Mouse (Mus musculus): ENCODE data around the gene Mrc2. TPM values are rescaled to one million over a fixed set of nuclear protein-coding genes. Genes with fewer than 3 reads are reported as not detected.

Mrc2 gene
- total and polyA plus RNA-seq, 3 experiments = not detected

- TF ChIP-seq SMC3 (IDR thresholded peaks at IDR 0.05; ENCODE audit: low read depth, low read length) (peak; percentile 78), NRF1 (IDR thresholded peaks at IDR 0.05; ENCODE audit: insufficient read depth, low read depth, low read length, poor library complexity, severe bottlenecking) (no peak), UBTF (IDR thresholded peaks at IDR 0.05; ENCODE audit: borderline replicate concordance, insufficient read depth, low read depth, low read length) (no peak), EP300 (IDR thresholded peaks at IDR 0.05; ENCODE audit: low read depth in 1 of 2, low read length in 2 of 2) (no peak), TCF12 (IDR thresholded peaks at IDR 0.05; ENCODE audit: low read depth, low read length) (no peak)
Measured at GRCm38 (mm10) chr11:105345284-105345683, 52.8 kb downstream of the Mrc2 start (continued).

GRCm38 (mm10) chr11:105347162-105348161 is 55.0 kb downstream of the Mrc2 start:
- H3K9me3 ChIP-seq (replicated peaks; ENCODE audit: insufficient read depth, low read length) = no peaks in the 10 kb centered on the region
- H3K27me3 ChIP-seq (ENCODE audit: control insufficient read depth in 1 of 2, insufficient read depth in 2 of 2, low read length in 2 of 2) = peaks cover 2 to 4% of the 10 kb centered on the region in 2 experiments; a peak in 3 of 4 replicates
- no peak overlapping the region for H3K9ac ChIP-seq (ENCODE audit: control insufficient read depth, low read depth, low read length, poor library complexity, severe bottlenecking)
- no peak for TF ChIP-seq ZKSCAN1 (IDR thresholded peaks at IDR 0.05; ENCODE audit: low read depth, low read length)
- TF ChIP-seq RAD21 (IDR thresholded peaks at IDR 0.05; ENCODE audit: low read depth, low read length) = peak; percentile 97
- 0 out of 2 replicates have a peak, but pooled peaks have one; percentile 23 for TF ChIP-seq GATA1 (IDR thresholded peaks at IDR 0.05; ENCODE audit: low read depth, low read length)
- no peak for TF ChIP-seq EP300 (IDR thresholded peaks at IDR 0.05; ENCODE audit: low read depth in 1 of 2, low read length in 2 of 2)
- peak; percentile 94 to 99 (median 97) for TF ChIP-seq CTCF (IDR thresholded peaks at IDR 0.05 in 2 of 3, conservative IDR thresholded peaks at IDR 0.05 in 1 of 3; ENCODE audit: control insufficient read depth in 1 of 3, insufficient read depth in 1 of 3, low read depth in 2 of 3, low read length in 3 of 3, poor library complexity in 1 of 3, severe bottlenecking in 1 of 3)
- no peak for TF ChIP-seq CHD2 (IDR thresholded peaks at IDR 0.05; ENCODE audit: low read length)
- TF ChIP-seq SMC3 (IDR thresholded peaks at IDR 0.05; ENCODE audit: low read depth, low read length) = peak; percentile 98
- TF ChIP-seq MYC (IDR thresholded peaks at IDR 0.05; ENCODE audit: low read depth, low read length) = peak; percentile 75; the same call in 1 of the 2 replicates
- TF ChIP-seq USF1 (IDR thresholded peaks at IDR 0.05; ENCODE audit: low read depth, low read length) = no peak
- no peak for TF ChIP-seq NELFE (IDR thresholded peaks at IDR 0.05; ENCODE audit: low read depth, low read length)
- peak; percentile 92 for TF ChIP-seq ZC3H11A (IDR thresholded peaks at IDR 0.05; ENCODE audit: low read depth, low read length)
- TF ChIP-seq TBP (IDR thresholded peaks at IDR 0.05; ENCODE audit: low read depth, low read length) = no peak
- H3K4me3 ChIP-seq (ENCODE audit: control insufficient read depth in 1 of 2, insufficient read depth in 1 of 2, low read depth in 2 of 2, low read length in 2 of 2) = no peak overlapping the region
- no peaks in the 10 kb centered on the region for H3K4me1 ChIP-seq (ENCODE audit: control insufficient read depth in 1 of 2, insufficient read depth in 2 of 2, low read length in 2 of 2)
- H3K79me2 ChIP-seq (ENCODE audit: control insufficient read depth, insufficient read depth, low read length, poor library complexity) = no peaks in the 10 kb centered on the region
- peak; percentile 93 for DNase-seq (ENCODE audit: low read depth, low spot score)
- no peaks in the 10 kb centered on the region for H3K36me3 ChIP-seq (ENCODE audit: control insufficient read depth in 1 of 2, insufficient read depth in 2 of 2, low read length in 2 of 2)
- H3K27ac ChIP-seq (ENCODE audit: control insufficient read depth, low read depth, low read length) = no peak overlapping the region

- no peaks in the 10 kb centered on the region for H3K4me1 ChIP-seq (ENCODE audit: control insufficient read depth in 1 of 2, insufficient read depth in 2 of 2, low read length in 2 of 2)
- no peak overlapping the region for H3K9ac ChIP-seq (ENCODE audit: control insufficient read depth, low read depth, low read length, poor library complexity, severe bottlenecking)
- H3K79me2 ChIP-seq (ENCODE audit: control insufficient read depth, insufficient read depth, low read length, poor library complexity) = no peaks in the 10 kb centered on the region
- DNase-seq (ENCODE audit: low read depth, low spot score) = no peak
- no peaks in the 10 kb centered on the region for H3K27me3 ChIP-seq (ENCODE audit: control insufficient read depth in 1 of 2, insufficient read depth in 2 of 2, low read length in 2 of 2)
- H3K9me3 ChIP-seq (replicated peaks; ENCODE audit: insufficient read depth, low read length) = no peaks in the 10 kb centered on the region
- no peak overlapping the region for H3K4me3 ChIP-seq (ENCODE audit: control insufficient read depth in 1 of 2, insufficient read depth in 1 of 2, low read depth in 2 of 2, low read length in 2 of 2)
- no peak overlapping the region for H3K27ac ChIP-seq (ENCODE audit: control insufficient read depth, low read depth, low read length)
- H3K36me3 ChIP-seq (ENCODE audit: control insufficient read depth in 1 of 2, insufficient read depth in 2 of 2, low read length in 2 of 2) = no peaks in the 10 kb centered on the region
- TF ChIP-seq NELFE (IDR thresholded peaks at IDR 0.05; ENCODE audit: low read depth, low read length) (no peak), E2F4 (IDR thresholded peaks at IDR 0.05; ENCODE audit: borderline replicate concordance, low read depth, low read length) (no peak), CHD1 (IDR thresholded peaks at IDR 0.05; ENCODE audit: low read depth, low read length) (no peak), ZMIZ1 (IDR thresholded peaks at IDR 0.05; ENCODE audit: low read depth, low read length) (no peak), POLR2AphosphoS5 (IDR thresholded peaks at IDR 0.05; ENCODE audit: borderline replicate concordance, low read depth, low read length) (no peak), TCF12 (IDR thresholded peaks at IDR 0.05; ENCODE audit: low read depth, low read length) (no peak), MAX (IDR thresholded peaks at IDR 0.05; ENCODE audit: low read length) (no peak), BHLHE40 (IDR thresholded peaks at IDR 0.05; ENCODE audit: borderline replicate concordance, low read depth, low read length) (no peak), KAT2A (conservative IDR thresholded peaks at IDR 0.05; ENCODE audit: low read depth, low read length) (no peak), POLR2A (IDR thresholded peaks at IDR 0.05; ENCODE audit: control insufficient read depth in 1 of 2, insufficient read depth in 1 of 2, low read depth in 1 of 2, low read length in 2 of 2, poor library complexity in 1 of 2) (no peak), MYC (IDR thresholded peaks at IDR 0.05; ENCODE audit: low read depth, low read length) (no peak), USF2 (IDR thresholded peaks at IDR 0.05; ENCODE audit: borderline replicate concordance in 1 of 2, insufficient read depth in 1 of 2, low read depth in 1 of 2, low read length in 2 of 2) (no peak), SIN3A (IDR thresholded peaks at IDR 0.05; ENCODE audit: low read length) (no peak), CTCF (IDR thresholded peaks at IDR 0.05 in 2 of 3, conservative IDR thresholded peaks at IDR 0.05 in 1 of 3; ENCODE audit: control insufficient read depth in 1 of 3, insufficient read depth in 1 of 3, low read depth in 2 of 3, low read length in 3 of 3, poor library complexity in 1 of 3, severe bottlenecking in 1 of 3) (no peak)
Measured at GRCm38 (mm10) chr11:105348495-105348982, 56.1 kb downstream of the Mrc2 start.
